Mouse (Mus musculus): ENCODE measurements around the gene Slco4c1.

Slco4c1 gene

DNA sequence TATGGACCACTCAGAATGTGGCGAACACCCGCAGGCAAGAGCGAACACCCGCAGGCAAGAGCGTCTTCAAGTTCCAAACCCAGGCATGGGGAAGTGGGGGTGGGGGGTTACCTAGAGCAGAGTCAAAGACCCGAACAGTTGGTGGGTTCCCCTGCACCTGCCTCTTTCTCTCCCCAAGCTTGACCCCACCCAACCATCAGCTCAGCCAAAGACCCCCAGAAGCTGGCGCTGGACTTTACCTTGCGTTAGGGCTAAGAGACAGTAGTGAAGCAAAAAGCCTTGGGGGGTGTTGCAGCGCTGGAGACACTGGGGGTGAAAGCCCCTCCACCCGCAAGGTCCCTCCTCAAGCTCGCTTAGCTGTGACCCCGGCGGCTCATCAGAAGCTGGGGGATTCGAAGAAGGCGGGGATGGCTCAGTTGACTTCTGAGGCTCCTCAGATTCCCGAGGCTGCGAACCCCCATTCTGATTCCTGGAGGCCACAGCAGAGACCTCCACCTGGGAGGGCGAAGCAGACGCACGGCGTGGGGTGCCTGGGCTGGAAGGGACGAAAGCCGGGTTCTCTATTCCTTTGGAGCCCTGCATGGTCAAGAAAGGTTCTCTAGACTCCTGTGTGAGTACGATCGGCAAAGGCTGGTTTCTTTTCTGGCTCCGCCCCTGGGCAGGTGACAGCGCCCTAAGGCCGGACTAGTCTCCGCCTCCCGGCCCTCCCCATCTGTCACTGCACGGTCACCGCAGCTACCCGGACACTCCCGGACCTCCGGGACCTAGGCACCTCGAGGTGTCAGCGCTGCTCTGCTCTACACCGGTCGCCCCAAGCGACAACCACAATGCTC is at the start of gene Slco4c1:
Slco4c1 (minus strand) TSS at position 644 of the 833 bp plus-strand sequence.
- DNase-seq (ENCODE audit: low spot score in 2 of 2), result peak in 1 of 2 experiments; percentile 23

DNA sequence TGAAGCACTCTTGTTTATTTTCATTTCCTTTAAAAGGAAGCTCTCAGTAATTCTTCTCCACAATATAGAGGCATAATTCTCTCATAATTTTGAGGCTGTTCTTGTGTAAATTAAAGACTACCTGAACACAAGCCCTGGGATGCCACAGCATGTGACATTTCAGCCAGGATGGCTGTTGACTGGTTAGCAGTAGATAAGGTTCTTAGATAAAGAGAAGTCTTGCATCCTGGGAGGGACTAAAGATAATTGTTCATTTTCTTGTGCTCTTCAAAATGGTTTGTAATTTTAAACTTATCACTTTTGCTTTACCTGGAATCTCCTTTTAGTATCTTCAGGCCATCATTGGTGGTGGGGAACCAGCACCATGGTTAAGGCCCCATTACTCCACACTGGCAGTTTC is 45.4 kb upstream of the Slco4c1 start:
- DNase-seq (ENCODE audit: low spot score in 2 of 2), result no peak

DNA sequence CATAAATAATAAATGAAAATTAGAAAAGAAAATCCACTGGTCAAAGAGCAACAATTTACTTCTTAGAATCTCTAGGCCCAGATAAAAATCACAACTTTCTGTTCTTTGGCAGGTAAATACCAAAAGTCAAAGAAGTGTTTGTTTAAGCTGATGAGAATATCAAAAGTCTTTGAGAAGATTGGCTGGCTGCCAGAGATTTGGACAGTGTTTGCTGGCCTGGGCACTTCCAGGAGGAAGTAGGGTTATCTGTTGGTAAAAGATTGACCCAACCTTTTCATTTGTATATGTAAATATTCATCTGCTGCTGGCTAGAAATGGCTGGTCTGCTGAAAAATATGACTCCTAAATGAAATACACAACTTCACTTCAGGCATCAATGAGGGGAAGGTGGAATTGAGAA is 11.8 kb upstream of the Slco4c1 start:
- DNase-seq (ENCODE audit: low spot score in 2 of 2), result no peak

DNA sequence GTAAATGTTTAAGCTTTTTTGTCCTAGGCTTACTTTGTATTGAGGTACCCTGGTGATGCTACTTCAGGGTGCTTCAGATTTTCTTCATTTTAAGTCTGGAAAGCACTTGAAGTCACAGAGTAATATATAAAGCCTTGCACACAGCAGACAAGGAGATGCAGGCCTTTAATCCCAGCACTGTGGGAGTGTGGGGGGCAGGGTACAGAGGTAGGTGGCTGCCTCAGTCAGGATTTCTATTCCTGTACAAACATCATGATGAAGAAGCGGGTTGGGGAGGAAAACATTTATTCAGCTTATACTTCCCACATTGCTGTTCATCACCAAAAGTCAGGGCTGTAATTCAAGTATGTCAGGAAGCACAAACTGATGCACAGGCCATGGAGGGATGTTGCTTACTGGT is 6.6 kb upstream of the Slco4c1 start:
- no peak for DNase-seq (ENCODE audit: low spot score in 2 of 2)

DNA sequence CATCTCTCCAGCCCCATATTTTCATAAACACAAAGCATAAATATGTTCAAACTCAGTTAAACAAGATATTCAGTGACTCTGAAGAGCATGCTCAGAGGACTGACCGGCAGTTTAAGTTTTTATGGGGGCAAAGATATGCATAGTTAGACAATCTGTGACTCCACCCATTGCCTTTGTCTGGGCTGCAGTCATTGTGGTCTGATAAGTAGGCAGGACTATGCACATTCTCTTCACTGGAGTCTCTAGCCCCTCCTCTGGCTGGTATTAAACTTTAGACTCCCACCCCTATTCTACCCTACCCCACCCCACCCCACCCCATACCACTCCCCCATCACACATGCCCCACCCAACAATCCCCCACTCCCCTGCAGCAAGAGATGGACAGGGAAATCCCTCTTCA is 4.1 kb upstream of the Slco4c1 start:
- no peak for DNase-seq (ENCODE audit: low spot score in 2 of 2)

DNA sequence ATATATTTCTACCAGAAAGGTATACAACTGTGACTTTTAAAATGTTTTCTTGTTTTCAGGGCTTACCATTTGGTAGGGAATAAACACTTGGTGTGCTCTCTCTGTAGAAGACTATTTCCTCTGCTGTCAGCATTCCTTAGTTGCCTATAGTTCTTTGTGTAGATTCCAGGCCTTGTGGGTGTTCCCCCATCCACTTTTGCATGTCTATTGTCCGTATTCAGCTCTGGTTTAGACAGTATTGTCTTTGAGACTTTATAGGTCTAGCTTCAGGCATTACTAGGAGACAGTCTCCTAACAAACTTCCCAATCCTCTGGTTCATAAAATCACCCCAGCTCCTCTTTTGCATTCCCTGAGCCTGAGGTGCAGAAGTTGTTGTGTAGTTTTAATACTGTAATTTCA is 2.7 kb upstream of the Slco4c1 start:
- no peak for DNase-seq (ENCODE audit: low spot score in 2 of 2)

DNA sequence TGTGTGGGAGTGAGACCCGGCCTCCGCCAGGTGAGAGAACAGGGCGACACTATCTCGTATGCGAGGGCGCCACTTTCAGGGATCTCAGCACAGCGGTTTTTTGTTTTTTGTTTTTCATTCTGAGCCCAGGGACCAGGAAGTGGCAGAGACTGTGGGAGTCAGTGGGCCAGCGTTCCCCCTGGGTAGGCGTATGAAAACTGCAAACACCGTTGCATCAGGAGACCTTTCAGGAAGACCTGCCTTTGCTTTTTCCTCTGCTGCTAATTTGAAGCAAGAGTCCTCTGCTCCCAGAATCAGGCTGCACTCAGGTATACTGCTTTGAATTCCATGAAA is 356 bp upstream of the Slco4c1 start:
- no peak for DNase-seq (ENCODE audit: low spot score in 2 of 2)

DNA sequence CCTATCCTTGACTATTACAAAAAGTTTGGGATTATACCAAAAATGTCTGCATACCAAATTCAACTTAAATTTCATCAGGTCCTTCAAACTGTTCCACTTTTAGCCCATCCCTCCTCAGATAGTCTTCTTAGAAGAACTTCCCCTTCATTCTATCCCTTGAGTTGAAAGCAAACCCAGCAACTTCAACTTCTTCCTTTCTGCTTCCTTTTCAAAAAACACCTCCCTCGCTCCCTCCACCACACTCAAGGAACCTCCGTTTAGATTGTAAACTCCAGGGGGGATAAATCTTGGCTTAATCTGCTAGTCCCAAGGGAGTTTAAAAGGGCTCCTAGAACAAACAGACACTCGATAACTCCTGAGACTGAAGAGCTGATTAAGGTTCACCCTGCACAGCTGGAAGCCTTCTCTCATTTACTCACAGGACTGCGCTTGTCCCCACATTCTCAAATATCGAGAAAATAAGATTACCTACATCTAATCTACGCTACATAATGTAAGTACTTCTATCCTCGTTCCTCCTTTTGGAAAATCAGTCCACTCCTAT is 1.1 kb downstream of the Slco4c1 start:
- no peak for DNase-seq (ENCODE audit: low spot score in 2 of 2)

DNA sequence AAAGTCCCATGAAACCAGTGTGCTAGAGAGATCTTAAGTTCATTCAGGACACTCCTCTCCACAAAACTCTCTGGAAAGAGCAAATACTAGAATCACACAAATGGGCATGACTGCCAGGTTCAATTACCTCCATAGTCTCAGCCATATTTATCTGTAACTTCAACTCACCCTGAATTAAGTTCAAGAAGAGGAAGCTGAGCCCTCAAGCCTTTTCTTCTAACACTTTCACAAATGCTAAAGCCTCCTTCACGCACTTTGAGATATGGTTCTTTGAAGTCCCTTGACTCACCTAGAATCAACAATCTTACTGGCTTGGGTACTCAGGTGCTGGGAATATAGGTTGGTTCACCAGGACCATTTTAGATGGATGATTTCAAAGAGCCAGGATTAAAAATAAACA is 3.2 kb downstream of the Slco4c1 start:
- no peak for DNase-seq (ENCODE audit: low spot score in 2 of 2)

DNA sequence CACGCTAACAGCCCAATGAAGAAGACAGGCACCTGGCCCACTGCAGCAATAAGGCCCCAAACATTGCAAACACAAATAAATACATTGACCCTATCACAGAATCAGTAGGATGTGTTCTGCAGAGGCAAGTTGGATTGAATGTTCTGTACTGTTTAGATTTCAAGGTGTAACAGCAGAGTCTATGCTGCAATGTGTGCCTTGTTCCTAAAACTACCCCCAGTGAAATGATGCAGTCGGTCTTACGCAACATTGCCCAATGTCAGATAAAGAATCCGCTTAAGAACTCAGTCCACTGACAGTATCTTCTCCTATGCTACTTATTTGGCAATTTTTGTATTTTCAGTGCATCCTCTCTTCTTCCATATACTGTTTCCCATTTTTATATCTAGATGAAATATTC is 6.0 kb downstream of the Slco4c1 start:
- no peak for DNase-seq (ENCODE audit: low spot score in 2 of 2)

DNA sequence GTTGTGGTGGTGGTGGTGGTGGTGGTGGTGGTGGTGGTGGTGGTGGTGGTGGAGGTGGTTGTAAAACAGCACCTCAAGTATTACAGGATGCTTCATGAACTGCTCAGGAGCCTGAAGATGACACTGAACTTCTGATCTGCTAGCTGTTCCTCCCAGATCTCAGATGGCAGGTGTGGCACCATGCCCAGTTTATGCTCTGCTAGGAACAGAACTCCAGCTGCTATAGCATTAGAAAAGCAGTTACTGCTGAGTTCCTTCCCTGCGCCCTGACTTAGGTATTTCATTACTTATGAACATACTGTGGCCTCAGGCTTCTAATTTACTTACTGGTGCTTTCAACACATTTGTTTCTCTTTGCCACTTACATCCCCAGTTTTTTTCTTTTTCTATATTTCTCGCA is 7.9 kb downstream of the Slco4c1 start:
- no peak for DNase-seq (ENCODE audit: low spot score in 2 of 2)

DNA sequence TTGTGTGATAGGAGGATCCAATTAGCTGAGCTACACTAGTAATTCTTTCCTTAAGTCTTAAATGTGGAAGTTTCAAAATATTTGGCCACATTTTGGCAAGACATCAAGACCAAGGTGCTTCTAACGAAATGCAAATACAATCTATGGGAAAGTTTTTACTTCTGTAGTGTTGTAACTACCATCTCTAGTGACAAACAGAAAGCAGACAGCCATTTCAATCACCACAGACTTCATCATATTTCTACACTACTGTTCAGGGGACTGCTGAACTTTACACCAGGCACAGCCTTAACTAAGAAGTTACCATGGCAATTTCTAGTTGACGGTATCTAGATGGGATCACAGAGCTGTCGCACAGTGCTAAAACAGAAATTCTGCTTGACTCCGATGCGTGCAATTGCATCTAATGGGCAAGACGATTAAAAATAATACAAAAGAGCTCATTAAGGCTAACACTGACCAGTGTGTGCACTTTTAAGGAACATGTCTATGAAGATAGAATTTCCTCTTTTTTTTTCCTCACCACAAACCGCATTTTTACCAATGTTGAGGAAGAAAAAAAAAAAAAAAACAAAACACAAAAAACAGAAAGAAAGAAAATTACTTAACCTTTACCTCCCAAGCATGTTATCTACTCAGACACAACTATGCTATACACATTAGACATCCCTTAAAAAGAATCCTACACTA is 11.8 kb downstream of the Slco4c1 start:
- DNase-seq (ENCODE audit: low spot score in 2 of 2), result no peak

DNA sequence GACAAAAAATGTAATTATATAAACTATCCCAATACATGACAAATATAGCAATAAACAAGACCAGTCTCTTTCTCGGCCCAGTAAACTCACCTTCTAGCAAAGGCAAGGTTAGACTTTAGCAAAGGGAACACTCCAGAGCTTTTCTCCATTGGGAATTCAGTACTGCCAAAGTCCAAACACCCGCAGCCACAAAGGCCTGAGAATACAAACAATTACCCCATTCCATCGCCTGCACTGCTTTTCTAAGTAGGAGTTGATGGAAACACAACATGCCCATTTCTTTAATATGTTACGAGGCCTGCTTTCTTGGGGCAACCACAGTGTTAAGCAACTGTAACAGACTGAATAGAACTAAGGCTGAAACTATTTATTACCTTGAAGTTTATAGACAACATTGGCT is 18.4 kb downstream of the Slco4c1 start:
- no peak for DNase-seq (ENCODE audit: low spot score in 2 of 2)

DNA sequence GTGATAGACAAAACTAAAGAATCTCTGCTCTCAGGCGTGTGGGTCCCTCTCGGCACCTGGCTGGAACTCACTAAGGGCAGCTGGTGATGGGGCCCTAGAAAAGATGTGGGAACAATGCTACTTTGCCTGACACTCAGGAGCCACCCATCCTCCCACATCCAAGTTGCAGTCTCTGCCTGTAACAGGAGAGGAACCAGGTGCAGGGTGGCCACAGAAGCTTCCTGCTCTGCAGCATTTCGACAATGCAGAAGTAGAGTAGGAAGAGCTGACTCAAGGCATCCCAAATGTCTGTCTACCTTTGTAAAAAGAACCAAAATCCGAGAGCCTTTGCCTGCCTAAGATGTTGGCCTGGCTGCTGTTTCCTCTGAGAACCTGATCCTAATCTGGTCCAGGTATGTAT is 22.9 kb downstream of the Slco4c1 start:
- DNase-seq (ENCODE audit: low spot score in 2 of 2), result no peak

DNA sequence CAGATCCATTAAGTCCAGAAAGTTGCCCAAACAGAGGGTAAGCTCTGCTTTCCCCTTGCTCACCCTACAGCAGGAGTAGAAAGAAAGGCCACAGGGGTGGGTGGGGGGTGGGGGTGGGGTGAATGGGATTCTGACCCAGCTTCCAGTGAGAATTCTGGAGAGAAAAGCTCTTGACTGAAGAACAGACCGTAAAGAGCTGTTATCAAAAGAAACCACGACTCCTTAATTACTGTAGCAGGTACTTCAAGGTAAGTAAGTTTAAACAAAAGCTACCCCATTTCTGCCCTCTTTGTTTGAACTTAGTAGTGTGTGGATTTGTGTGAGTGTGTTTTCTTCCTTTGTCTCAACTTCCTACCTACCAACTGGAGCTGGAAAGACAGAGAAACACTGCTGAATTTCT is 23.4 kb downstream of the Slco4c1 start:
- DNase-seq (ENCODE audit: low spot score in 2 of 2), result no peak

DNA sequence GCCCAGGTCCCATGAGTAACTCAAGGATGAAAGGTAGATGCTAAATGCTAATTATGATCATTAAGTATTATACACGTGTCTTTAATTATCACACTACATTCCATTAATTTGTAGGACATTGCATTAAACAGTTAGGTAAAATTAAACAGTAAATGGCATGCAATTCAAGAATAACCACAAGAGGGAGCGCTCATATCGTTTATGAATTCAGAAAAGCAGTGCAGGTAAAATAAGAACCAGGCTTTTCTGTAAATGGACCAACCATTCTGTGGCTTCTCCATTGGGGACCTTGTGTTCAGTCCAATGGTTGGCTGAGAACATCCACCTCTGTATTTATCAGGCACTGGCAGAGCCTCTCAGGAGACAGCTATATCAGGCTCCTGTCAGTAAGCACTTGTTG is 25.2 kb downstream of the Slco4c1 start:
- no peak for DNase-seq (ENCODE audit: low spot score in 2 of 2)

DNA sequence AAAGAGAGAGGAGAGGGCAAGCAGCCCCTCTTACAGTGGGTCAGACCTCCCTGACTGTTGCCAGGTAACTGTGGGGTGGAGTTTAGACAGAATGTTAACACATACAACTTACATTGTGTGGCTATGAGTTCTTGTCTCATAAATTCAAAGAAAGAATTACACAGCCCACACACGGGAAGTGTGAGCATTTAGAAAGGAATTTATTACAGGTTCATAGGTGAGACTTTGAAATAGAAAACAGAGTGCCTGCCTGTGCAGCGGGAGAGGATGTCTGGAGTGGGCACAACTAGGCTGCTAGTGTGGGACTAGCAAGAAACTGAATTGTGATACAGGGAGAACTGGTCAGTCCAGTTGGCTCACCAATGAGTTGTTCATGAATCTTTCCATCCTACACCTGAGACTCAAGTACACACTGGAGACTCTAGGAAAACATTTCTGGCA is 66.7 kb downstream of the Slco4c1 start:
- no peak for DNase-seq (ENCODE audit: low spot score in 2 of 2)

DNA sequence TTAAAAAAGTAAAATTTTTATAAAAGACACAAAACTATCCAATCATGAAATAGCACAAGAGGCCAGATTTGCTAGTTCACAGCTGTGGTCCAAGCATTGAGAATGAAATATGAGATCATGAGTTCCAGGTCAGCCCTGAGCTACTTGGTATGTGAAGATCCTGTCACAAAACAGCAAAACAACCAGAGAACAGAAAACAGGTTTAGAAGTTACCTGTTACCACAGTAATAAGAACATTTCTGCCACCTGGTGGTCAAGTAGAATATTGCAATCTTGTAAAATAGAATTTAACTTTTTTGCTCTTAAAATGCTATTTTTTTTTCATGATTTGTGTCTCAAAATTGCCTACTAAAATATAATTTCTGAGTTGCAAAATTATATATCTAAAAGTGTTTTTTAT is 70.4 kb downstream of the Slco4c1 start:
- DNase-seq (ENCODE audit: low spot score in 2 of 2), result no peak

DNA sequence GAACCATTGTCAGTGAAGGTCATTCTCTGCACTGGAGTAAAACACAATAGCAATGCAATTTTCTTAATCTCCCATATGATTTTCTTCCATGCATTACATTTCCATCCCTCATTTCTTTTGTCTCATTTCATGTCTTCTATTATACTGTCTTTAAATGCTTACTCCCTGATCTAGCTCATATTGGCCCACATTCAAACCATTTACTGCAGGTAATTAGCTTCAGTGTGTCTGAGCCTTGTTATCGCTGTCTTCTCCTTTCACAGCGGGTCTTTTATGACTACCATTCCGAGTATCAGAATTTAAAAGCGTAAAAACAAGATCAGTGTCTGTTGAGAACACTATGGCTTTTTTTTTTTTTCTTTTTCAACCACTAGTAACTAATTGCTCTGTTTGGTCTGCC is 77.3 kb downstream of the Slco4c1 start:
- DNase-seq (ENCODE audit: low spot score in 2 of 2), result no peak

DNA sequence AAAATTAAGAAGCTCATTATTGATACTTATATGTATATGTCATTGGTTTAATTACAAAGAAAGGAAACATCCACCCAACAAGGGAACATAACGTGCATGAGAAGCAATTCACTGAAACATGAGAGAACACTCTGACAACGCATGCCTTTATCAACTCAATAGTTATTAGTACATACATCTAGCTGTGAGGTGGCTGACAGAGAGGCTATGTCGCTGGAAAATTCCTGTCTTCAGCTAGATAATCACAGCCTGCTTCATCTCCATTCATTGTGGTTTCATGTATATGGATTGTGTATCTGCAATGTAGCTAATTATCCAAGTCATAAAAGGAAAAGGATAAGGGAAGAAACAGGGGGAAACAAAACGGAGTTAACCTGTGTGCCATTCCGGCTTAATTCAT is 77.7 kb downstream of the Slco4c1 start:
- no peak for DNase-seq (ENCODE audit: low spot score in 2 of 2)

DNA sequence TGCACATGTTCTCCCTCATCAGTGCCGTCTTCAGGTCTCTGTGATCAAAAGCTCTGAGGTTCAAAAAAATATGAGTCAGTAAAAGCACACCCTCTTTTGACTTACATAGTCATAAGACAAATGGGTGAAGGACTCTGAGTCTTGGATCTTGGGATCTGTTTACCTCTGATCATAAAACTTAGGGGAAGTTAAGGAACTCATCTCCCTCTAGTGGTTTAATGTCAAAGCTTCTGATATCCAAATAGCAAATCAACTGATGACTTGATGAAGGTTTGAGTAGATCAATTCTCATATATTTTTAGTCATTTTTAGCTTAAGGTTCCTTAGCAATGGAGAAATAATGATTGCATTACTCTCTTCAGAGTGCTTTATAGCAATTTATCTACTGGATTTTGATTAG is 82.7 kb downstream of the Slco4c1 start:
- no peak for DNase-seq (ENCODE audit: low spot score in 2 of 2)

DNA sequence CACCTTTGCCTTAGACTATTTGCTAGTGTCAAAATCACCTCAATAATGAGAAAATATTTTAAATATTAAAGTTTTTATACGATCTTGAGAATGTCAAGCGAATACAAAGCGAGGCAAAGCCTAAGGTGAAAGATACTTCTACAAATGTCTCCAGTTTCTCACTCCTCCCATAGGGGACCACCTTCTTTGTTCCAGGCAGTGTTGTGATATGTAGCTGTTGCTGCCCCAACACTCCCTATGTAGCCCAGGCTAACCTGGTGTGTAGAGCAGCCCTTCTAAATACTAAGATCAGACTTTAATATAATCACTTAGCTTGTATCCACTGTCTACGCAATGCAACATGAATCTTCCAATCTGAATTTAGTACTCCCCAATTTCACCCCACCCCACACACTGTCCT is 97.8 kb downstream of the Slco4c1 start:
- no peak for DNase-seq (ENCODE audit: low spot score in 2 of 2)

DNA sequence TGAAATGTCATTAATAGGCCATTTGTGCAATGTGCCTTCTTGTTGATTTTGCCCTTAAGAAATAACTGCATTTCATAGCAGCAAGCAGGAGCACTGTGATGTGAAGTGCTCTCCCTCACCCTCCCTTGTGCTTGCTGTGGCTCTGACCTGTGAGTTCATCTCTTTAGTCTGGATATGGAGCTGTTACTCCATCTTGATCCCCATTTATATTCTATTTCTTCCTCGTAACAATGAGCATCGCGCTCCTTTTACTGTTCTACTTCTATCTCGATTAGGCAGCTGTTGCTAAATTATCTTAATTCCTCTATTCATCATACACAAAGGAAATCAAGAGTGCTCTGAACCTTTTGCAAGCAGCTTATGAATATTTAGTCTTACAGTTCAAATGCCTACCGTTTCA is 98.3 kb downstream of the Slco4c1 start:
- no peak for DNase-seq (ENCODE audit: low spot score in 2 of 2)
